Mouse (Mus musculus) MN1 (cell line): ENCODE data around the gene Rsu1.

Experiments
- DNase-seq: peaks from one replicate; pipeline ENCODE4 v3.0.0-alpha.2; 2016; ENCODE audit warnings: low spot score

The Rsu1 gene

DNA sequence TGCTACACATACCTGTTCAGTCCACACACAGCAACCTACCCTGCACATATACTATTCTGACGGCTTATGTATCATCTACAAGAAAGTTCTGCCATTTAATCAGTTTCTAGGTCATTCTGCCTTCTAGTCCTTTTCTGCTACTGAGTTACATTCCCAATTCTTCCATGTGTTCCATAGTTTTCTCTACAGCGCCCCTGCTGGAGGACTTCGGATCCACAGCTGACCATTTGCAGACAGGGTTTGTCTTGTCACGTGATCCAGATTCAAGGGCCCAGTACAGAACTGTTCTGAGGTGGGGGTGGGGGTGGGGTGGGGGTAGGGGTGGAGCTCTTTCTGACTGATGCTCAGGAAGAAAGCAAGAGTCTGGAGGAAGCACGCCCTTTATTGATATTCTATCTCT, 102.5 kb downstream of the Rsu1 start:
- DNase-seq, result no peak

DNA sequence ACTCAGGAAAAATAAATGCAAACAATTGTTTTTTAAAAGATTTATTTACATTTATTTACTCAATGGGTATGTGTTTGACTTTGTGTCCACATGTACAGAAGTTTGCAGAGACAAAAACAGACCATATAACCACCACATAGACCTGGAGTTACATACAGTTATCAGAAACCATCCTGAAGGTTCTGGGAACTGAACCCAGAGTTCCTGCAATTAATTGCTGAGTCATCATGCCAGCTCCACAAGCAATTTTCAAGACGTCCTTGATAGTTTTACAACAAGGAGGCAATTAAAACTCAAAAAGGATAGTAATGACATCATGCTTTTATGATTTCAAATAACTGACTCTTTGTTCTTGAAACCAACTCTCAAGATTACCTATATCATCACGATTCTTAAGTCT, 109.5 kb downstream of the Rsu1 start:
- DNase-seq, result no peak

DNA sequence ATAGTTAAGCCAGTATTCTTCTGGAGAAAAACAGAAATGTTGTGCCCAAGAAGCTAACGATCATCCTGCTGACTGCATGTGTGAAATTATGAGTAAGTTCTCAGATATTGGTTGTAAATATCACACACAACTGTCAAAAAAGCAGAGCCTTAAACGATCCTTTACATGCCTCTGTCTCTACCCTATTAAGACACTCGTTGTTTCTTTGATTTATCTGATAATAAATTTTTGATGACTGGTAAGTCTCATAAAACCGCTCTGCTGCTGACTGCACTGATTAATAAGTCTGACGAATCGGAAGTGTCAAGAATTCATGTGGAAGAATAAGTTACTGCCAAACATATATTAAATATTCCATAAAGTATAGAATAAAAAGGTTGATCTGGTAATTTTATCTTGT, 126.0 kb downstream of the Rsu1 start:
- no peak for DNase-seq

DNA sequence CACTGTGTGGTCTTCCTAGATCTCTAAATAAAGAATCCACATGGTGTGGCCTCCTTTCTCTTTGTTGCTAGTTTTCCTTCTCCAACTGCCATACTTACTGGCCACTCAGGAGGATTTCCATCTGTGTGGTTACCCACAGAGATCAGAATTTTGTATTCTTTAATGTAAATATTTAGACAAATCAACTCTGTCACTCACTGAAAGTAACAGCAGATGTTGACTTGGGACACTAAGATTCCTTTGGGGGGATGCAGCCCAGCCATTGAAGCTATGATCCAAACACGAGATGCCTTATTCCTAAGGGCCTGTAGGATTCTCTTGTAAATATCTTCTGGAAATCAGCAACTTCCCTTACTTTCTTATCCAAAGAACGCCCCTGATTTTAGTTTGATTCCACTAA, 136.3 kb downstream of the Rsu1 start:
- no peak for DNase-seq

DNA sequence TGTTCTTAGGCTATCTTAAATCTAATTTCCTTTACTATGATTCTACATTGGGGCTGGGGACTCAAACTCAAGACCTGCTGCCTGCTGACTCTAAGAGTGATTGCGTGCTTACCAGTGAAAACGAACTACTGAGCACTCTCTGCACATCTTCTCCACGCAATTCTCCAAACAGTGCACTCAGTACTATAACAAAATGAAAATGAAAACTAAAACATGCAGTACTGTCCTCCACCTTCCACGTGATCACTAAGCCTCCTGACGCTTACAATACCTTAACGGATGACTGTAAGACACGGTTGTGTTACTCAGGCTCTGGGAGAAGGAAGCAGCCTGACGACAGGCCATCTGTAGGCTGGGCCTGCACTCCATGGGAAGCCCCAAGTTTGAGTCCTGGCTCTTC, 138.4 kb downstream of the Rsu1 start:
- no peak for DNase-seq

DNA sequence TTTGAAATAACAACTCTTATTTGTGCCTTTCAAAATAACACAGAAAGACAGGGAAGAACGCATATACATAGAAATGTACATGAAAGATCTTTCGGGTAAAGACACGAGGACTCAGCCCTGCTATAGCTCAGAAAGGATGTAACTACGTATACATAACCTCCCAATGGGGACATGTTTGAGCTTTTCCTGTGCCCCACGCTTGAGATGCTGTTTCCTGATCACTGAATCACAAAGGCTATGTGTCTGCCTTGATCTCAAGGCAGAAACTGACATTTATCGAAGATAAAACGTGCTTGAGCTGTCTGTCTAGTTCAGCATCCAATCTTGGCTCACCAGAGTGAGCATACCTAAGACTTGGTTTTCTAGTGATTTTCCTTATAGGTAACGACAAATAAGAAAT, 138.8 kb downstream of the Rsu1 start:
- no peak for DNase-seq

DNA sequence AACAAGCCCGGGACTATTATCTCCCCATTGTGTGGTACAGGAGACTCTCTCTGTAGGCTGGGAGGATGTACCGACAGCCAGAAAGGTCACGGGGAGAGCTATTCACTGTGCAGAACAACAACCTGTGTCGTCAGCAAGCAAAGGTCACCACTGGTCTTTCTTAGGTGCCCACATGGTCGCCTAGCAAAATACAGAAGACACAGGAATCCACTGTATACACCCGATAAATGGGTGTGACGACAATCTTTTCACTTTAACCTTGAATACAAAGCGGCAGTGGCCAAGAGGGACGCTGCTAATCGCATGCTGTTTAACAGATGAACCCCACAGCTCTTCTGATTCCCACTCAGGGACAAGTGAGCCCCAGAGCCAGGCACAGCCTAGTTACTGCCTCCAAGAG, 141.4 kb downstream of the Rsu1 start:
- no peak for DNase-seq

DNA sequence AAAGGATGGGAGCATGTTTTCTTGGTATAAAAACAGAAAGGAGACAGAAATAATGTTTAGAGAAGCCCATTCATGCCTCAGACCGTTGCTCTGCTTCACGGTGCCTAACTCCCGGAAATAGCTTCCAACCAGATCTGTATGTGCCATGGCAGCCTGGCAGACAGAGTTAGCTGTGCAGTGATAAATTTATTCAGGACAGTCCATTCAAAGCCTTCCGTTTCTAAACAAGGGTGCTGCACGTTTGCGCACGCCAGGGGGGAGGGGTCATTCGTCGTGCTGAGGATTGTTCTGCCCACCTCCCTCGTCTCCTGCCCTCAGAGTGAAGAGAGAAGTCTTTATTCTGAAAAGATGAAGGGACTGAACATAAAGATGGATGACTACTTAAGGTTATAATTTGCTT, 141.9 kb downstream of the Rsu1 start:
- DNase-seq, result no peak

DNA sequence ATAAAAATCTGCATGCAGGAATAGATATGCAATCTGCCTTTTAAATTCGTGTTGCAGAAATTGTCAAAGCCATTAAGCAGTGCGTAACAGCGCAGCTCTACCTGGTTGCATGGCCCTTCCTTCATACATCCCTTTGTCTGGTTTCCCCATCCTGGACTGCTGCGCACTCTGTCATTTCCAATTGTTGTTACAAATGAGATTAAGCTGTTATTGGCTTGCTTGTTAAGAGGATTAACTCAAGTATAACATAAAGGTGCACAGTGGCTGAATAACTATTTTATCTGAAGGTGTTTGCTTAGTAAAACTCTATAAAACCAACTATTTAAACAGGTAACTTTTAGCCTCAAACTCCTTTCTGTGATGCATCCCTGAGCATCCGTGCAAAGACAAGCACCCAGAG, 150.8 kb downstream of the Rsu1 start:
- no peak for DNase-seq

DNA sequence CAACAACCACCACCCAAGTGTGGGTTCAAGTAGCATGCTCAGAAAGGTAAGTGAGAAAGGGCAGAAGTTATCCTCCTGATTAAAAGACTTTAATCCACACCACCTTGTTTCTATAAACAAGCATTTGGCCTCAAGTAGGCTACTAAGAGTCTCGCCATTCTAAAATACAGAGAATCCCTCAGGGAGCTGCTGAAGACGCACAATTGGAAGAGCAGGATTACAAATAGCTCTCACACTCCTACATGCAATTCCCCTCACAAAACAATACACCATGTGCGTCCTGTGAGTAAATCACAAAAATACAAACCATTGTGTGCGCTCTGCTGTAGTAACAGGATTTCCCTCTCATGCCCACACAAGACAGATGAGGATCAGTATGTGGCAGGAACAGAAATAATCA, 153.3 kb downstream of the Rsu1 start:
- DNase-seq, result no peak

DNA sequence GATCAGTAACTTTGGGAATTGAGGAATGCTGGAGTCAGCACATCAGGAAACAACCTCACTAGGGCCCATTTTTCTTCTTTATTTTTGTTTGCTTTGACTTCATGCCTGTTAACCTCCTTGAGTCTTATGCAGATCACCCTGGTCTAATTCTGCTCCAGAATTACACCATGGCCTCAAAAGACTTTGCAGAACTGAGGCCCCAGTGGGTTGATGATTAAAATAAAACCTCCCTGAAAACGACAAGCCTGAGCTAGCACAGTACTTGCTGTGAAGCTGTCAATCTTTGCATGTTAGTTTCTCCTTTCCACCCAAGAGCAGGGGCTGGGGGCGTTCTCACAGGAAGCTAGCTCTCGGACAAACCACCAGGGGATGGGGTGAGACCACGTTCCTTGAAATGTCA, 164.7 kb downstream of the Rsu1 start:
- no peak for DNase-seq

DNA sequence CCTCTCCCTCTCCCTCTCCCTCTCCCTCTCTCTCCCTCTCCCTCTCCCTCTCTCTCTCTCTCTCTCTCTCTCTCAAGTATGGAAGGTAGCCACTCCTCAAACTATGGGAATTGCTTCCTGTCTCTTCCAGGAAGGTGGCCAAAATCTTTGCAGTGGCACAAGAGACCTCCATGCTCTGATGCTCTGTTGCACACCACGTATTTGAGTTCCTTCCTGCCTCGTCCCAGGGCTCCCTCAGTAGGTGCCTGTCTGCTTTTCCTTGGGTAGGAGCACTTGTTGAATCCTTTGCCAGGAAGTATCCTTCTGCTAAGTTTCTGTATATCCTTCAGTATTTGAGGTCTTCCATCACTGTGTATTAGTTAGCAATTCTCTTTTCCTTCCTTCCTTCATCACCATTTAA, 166.8 kb downstream of the Rsu1 start:
- no peak for DNase-seq

DNA sequence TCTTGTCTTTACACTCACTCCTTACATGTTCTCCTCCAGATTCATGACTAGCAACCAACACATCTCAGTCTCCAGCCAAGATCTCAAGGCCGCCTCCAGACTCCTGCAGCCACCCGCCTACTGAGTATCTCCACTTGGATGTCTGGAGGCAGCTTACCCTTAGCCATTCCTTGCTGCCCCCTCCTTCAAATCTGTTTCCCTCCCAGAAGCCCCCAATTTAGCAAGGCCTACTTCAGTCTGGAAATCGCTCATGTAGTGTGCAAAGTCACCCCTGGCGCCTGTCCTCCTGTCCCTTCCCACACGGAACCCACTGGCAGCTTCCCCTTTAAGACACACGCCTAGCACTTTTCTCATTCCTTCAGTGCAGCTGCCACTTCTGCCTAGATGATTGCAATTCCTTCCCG, 167.4 kb downstream of the Rsu1 start:
- DNase-seq, result no peak

DNA sequence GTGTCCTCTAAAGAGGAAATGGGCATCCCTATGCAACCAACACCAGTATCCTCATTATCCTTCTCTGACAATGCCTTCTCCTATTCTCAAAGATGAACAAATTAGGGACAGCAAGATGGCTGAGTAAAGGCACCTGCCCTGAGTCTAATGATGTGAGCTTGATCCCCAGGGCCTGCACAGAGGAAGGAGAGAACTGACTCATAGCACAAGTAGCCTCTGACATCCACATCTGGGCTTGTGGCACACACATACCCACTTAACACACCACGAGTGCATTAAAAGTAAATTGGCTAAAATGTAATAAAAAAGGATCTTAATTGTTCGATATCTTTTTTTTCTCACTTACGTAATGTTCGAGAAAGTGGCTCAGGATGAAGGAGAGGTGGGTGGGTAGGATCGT, 177.2 kb downstream of the Rsu1 start:
- DNase-seq, result no peak

DNA sequence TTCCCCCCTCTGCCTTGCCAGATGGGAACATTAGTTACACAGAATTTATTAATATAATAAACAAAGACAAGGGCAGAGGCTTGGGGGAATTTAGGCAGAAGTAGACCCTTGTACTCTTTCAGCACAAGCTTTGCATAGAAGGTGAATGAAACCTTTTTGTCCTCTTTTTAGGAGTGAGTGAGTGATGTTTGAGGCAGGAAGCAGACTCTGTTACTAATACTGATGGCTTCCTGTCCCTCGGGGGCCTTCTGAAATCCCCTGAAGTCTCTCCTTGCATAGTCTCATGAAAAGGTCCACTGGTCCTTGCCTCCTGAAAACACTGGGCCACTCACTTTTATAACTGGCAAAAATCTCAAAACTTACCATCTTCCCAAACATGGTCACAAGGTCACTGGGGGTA, 177.6 kb downstream of the Rsu1 start:
- DNase-seq, result no peak

DNA sequence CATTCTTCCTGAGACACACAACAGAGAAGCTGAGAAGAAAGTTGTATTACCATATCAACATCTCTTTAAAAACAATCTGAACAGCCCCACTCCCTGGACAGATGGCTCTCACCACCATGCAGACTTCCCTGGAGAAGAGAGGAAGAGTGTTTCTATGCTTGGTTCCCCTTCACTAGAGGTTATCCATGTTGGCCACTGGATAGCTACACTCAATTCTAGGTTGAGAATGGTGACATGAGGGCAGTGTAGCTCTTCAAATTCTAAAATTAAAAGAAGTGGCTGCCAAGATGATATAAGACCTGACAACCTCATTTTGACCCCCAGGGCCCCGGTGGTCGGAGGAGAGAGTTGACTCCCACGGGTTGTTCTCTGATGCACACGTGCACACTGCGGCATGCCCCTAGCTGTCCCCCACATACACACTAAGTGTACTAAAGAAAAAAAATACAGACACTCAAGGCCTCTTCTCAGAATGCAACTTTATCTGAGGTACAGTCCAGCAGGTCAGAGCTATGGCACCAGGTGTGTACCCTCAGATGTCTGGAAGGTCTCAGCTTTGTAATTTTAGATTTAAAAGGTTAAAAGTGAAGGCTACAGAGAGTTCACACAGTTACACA, 179.7 kb downstream of the Rsu1 start:
- no peak for DNase-seq

DNA sequence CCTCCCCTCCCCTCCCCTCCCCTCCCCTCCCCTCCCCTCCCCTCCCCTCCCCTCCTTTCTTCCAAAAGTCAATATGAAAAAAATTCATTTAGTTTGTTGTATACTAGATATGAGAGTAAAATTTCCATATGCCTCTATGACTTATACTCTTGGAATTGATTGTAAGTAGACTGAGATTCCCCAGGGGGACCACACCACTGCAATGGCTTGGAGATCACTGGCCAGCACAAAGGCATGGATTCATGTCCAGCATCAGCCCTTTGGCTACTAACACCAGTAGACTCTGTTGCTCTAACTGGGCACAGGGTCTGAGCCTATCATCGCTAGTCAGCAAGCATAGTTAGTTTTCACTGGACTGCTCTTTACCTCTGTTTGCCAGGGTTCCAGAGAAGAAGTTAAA, 180.4 kb downstream of the Rsu1 start:
- no peak for DNase-seq

DNA sequence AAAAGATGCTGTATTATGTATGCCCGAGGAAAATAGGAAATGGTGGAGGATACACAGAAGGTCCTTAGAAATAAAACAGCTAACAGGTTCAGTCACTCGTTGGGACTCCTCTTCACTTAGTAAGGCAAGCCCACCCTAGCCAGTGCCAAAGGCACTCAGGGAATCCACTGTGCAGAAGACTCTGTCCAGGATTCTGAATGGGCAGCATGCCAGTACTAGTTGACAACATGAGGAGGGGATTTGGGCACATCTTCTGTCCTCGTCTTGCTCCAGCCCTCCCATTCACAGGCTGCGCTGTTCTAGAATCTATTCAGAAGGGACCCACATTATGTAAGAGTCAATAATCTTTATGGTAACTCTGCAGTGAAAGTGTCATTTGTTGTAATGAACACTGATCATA, 181.4 kb downstream of the Rsu1 start:
- no peak for DNase-seq

DNA sequence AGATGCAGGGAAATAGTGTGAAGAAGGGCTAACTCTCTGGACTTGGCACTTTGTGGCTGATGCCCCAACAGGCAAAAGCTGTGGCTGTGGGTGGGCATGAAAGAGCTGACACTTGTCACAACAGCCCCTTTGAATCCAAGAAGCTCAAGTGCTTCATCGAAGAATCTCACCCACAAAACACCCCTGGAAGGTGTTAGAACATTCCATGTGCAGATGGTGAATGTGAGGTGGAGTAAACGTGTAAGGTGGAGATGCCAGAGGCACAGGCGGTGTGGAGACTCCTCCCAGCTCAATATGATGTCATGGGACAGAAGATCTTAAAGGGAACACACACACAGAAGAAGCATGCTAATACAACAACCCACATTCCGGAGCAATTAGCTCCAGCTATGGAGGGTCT, 182.9 kb downstream of the Rsu1 start:
- no peak for DNase-seq

DNA sequence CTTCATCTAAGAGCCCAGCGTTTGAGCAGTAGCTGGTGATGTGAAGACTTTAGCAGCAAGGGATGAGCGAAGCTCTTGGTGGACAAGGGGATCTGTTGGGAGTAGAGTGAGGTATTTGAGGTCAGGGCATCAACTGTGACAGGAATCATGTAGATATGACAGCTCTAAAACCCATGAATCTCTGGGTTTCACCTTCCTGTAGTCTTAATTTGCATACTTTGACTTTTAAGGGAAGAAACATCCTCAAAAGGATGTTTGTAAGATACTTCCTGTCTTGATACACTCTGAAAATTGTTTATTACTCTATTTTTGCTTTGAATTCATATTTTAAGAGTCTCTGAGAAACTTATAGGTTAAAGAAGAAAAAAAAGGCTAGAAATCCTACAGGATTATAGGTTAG, 183.4 kb downstream of the Rsu1 start:
- no peak for DNase-seq

DNA sequence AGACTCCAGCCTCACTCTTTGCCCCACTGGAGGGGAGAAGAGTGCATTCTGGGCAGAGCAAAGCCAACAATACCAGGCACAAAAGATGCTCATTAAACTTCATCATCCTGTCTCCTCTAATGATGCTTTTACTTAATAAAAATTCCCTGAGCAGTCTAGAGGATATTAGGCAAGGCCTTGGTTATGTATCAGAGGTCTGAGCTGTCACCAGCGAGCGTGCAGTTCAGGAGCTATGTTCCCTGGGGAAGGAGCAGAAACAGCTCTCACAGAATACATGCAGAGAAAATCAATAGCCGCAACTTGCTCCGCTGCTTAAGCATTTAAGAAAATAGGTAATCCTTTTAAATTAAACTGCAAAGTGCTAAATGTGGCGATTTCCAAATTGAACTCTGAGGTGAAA, 187.0 kb downstream of the Rsu1 start:
- DNase-seq, result peak; percentile 64

DNA sequence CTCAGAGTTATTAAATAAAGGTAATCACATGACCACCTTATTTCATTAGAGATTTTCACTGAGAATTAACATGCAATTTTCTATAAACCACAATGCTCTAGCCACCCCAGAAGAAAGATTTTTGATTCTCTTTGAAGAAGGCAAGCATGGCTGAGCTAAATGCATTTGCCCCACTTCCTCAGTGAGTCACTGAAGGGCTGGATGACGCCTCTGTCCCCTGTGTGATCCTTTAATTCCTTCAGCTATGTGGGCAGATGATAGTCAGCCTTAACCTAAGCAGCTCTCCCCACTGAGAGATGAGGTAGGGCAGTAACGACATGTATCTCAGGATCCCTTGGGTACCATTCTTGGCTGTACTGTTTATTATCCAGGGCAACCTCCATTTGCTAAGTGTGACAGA, 190.7 kb downstream of the Rsu1 start:
- peak; percentile 22 for DNase-seq

DNA sequence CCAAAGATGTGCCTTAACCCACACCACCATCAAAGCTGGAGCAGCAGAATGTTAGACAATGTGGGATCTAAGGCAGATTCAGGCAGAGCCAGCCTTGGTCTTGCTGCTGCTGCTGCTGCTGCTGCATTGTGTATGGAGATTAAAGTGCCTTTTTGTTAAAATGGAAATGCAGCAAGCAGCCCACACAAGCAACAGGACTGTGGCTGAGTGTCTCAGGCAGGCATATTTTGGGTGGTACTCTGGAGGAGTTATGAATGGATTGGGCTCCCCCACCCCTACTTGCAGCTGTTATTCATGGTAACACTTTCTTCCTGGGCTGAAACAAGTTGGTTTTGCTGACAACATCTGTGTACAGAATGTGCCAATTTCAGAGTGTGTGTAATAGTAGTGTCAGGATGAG, 199.0 kb downstream of the Rsu1 start:
- DNase-seq, result no peak

DNA sequence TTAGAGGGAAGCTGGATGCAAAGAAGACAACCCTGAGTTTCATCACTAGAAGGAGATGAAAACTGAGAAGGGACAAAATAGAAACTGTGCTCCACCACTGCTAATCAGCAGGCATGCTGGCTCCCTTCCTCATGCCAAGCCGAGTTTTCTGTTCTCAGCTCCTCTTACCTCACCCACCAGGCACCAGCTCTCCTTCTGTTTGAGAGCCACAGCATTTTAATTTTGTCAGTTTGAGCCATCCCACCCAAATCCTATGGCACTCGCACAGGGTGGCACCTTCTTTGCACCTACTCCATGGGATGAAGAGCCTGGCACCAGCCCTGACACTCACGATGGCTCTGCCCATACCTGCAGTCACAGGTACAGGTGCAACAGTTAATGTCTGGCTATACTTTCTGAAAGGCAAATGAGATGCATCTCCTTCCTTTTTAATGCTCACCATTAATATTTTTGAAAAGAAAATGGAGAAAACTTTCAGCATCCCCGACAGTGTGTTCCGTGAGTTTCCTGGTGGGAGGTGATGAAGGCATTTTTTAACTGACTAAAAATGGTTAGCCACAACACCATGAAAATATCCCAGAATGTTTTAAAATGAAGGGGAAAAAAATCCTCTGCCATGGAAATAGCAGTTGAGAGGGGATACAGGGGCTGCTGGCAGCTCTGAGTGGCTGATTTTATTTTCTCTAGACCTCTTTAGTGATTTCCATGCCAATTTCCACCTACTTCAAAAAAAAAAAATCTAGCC, 210.6 kb downstream of the Rsu1 start:
- DNase-seq, result no peak
